Mouse (Mus musculus) heart, postnatal 25 days (tissue): Measurements from ENCODE around the gene Il21r. TPM values are rescaled to one million over a fixed set of nuclear protein-coding genes. Genes with fewer than 3 reads are reported as not detected.

Experiments
- DNase-seq: peaks from one replicate; pipeline ENCODE4 v3.0.0; 2022; ENCODE audit warnings: low spot score
- intact Hi-C: fragments of 180-260 bp; cut with DNase I; formaldehyde crosslinking; loops from one replicate; pipeline ENCODE4 v1.15.1; 2025
- total RNA-seq, 2 experiments: library from RNA; stranded (reverse); gene quantifications; 2 replicates each; pipeline ENCODE4 v1.2.3; 2021

The Il21r gene
- total RNA-seq, 2 experiments from 2014 or later, result 0.29 to 0.67 TPM

DNA sequence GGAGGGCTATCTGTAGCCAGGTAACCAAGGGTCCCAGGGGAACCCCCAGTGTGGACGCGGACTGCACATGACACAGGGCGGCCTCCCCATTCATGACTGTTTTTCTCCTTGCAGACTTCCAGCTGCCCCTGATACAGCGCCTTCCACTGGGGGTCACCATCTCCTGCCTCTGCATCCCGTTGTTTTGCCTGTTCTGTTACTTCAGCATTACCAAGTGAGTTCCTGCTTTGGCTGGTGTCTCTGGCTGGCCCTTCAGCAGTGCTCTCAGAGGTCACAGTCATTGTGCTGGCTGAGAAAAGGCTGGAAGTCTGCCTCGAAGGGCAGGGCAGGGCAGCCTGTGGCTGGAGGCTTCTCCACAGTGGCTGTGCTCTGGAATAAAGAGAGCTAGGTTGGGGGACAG, 30.5 kb upstream of the Il21r start:
- DNase-seq, result no peak
- intact Hi-C loops, result no loop called here

DNA sequence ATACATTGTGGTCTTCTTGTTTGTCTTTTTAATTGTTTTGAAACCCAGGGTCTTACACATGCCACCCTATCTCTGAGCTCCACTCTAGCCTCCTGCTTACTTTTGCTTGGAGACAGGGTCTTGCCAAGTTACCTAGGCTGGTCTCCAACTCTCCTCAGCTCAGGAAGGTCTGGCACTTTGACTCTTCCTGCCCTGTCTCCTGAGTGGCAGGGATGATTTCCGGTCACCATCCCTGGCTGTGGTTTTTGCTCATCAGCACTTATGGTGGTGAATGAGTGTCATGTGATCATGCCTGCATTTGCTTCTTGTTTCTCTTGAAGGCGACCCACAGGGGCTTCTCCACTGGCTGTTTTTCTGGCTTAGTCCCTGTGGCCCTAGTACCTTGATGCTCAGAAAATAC, 29.4 kb upstream of the Il21r start:
- intact Hi-C loops, result no loop called here
- no peak for DNase-seq

DNA sequence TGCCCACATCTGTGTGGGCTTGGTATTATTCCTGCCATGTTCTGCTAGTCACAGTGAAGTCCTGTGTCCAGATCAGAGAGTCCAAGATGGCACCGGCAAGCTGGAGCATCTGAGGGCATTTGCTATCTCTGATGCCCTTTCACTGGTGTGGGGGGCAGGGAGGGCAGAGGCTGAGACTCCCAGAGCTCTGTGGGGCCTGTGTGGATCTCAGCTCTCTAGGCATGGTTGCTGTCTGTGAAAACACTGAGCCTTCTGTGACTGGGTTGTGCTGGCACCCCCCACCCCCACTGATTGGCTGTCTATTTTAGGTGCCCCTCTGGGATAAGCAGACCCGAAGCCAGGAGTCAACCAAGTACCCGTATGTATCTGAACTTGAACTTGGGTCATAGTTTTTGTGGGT, 28.4 kb upstream of the Il21r start:
- intact Hi-C loops, result no loop called here
- no peak for DNase-seq

DNA sequence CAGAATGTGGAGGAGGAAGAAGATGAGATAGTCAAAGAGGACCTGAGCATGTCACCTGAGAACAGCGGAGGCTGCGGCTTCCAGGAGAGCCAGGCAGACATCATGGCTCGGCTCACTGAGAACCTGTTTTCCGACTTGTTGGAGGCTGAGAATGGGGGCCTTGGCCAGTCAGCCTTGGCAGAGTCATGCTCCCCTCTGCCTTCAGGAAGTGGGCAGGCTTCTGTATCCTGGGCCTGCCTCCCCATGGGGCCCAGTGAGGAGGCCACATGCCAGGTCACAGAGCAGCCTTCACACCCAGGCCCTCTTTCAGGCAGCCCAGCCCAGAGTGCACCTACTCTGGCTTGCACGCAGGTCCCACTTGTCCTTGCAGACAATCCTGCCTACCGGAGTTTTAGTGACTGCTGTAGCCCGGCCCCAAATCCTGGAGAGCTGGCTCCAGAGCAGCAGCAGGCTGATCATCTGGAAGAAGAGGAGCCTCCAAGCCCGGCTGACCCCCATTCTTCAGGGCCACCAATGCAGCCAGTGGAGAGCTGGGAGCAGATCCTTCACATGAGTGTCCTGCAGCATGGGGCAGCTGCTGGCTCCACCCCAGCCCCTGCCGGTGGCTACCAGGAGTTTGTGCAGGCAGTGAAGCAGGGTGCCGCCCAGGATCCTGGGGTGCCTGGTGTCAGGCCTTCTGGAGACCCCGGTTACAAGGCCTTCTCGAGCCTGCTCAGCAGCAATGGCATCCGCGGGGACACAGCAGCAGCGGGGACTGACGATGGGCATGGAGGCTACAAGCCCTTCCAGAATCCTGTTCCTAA, 27.3 kb upstream of the Il21r start:
- DNase-seq, result no peak
- intact Hi-C loops, result no loop called here

DNA sequence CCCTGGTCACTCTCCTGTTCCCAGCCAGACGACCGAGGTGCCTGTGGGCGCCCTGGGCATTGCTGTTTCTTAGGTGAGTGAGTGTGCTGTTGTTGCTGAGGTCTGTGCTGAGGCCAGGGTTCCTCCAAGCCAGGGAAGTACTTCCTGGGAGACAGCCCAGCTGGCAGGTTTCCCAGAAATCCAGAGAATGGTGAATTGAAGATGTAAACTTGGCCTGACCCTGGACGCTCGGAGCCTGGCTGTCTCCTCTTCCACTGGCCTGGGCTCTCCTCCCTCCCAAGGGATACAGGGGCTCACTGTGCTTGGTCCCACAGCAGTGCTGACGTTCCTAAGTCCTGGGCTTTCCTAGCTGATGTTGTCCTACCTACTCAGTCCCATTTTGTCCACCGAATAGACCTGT, 26.2 kb upstream of the Il21r start:
- no peak for DNase-seq
- intact Hi-C loops, result no loop called here

DNA sequence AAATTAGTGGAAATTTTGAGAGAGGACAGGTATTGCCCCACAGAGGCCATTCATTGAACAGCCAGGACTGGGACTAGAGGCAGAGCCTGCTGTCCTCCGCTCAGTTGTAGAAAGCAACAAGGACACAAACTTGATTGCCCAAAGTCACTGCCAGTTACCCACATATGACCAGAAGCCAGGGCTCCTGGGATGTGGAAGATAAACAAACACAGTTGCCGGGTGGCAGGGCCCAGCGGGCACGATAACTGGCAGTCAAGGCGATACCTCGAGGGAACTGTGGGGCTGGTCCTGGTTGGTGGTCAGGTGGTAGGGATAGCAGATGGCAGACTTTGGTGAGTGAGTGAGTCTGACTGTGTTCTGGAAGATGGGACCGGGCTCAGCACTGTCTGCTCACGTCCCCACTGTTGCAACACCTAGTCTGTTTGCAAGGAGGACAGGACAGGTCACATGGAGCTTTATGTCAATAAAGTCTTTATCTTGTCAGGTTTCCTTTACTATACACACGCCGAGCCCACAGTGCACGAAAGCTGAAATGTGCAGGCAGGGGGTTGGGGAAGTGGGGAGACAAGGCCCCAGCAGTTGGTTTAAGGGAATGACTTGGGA, 25.6 kb upstream of the Il21r start:
- intact Hi-C loops, result no loop called here
- no peak for DNase-seq

DNA sequence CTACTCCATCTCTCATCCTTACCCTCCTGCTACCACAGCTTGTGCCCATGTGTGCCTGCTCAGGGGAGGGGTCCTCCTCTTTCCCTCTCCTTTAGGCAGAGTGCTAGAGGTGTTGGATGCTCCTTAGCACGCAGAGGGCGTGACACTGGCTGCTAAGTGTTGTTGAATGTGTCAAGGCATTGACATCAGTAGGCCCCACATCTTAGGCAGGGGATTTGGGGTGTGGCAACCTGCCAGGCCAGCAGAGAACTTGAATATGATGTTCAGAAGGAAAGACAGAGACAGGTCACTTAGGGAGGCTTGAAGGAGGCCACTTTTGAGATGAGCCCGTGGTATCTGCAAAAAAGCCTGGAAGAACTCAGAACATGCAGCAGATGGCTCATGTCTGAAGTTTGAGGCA, 25.1 kb upstream of the Il21r start:
- intact Hi-C loops, result no loop called here
- DNase-seq, result no peak

DNA sequence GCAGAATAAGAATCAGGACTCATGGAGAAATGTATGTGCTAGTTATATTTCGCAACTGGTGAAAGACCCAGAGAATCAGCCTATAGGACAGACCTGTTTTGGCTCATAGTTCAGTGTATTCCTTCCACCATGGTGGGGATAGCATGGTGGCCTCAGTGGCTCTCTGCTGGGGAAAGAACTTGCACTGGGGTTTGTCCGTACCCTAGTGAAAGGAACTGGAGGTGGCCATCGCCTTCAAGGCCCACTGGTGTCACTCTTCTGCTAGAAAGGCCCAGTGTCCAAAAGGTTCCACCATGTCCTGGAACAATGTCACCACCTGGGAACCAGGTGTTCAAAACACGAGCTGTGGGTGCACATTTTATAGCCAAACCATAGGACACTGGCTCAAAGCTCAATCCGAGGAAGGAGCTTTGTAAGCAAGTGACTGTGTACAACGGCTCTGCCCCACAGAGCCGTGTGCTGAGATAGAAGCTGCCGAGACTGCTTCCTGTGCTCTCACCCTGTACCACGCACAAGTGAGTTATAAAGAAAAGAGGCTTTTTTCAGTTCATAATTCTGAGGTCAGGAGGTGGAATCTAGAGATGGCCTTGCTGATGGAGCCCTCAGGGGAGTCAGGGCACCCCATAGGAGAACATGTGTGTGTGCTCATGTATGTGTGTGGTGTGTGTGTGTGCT, 23.5 kb upstream of the Il21r start:
- intact Hi-C loops, result loop anchor here (2.0 to 5.0 kb wide), 4 partner anchors 17 to 161 kb away; partner anchors contain the start of gene Nsmce1

DNA sequence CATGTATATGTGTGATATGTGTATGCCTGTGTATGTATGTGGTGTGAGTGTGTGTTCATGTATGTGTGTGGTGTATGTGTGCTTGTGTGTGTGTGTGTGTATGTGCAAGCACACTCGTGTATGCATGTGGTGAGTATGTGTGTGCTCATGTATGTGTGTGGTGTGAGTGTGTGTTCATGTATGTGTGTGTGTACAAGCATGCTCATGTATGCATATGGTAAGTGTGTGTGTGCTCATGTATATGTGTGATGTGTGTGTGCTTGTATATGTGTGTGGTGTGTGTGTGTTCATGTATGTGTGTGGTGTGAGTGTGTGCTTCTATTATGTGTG, 23.0 kb upstream of the Il21r start:
- DNase-seq, result no peak
- intact Hi-C loops, result loop anchor here (2.0 to 5.0 kb wide), 4 partner anchors 17 to 161 kb away; partner anchors contain the start of gene Nsmce1

More for the DNA sequence above, 23.5 kb upstream of the Il21r start:
- no peak for DNase-seq

DNA sequence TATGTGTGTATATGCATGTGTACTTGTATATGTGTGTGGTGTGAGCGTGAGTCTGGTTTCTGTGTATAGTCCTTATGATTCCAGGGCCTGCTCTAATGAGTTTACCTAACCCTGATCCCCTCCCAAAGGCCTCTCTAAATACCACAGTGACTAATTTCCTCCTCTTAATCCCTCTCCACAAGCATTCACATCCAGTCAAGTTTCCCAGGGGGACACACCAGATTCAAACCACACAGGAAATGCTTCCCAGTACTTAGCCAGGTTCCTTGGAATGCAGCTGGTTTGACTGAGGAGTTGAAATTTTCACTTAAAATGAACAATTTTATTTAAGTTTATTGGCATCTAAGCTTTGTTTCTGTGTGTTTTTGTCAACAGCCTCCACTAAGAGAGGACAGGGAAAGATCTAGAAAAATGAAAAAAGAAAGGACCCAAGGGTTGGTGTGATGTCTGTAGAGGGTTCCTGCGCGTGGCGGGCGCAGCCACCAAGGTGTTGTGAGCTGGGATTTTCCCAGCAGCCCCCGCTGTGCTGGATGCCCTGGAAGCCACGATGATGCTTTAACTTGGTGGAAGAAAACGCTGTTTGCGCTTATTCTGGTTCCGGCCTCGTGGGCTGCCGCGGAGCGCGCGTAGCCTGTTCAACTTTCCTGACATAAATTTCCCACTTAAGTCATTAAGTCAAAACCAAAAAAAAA, 22.5 kb upstream of the Il21r start:
- no peak for DNase-seq

DNA sequence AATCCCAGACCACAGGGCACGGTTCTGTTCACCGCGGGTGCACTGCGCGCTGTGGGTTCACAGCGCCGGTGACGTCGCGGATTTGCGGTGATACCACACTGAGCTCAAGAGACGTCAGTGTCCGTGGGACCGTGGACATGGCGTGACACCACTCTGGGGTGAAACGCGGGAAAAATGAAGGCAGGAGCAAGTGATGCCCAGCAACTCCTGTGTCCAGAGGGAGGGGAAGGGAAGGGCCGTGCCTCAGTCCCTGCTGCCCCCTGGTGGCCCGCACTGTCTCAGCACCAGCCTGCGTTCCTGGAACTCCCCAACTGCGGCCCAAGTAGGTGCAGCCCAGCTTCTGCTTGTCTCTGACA, 21.9 kb upstream of the Il21r start:
- intact Hi-C loops, result loop anchor here (1.0 to 5.0 kb wide), 5 partner anchors 18 to 162 kb away; partner anchors contain the start of gene Nsmce1
- DNase-seq, result peak; percentile 75

More for the DNA sequence above, 22.5 kb upstream of the Il21r start:
- intact Hi-C loops, result loop anchor here (1.0 to 5.0 kb wide), 5 partner anchors 18 to 162 kb away; partner anchors contain the start of gene Nsmce1

DNA sequence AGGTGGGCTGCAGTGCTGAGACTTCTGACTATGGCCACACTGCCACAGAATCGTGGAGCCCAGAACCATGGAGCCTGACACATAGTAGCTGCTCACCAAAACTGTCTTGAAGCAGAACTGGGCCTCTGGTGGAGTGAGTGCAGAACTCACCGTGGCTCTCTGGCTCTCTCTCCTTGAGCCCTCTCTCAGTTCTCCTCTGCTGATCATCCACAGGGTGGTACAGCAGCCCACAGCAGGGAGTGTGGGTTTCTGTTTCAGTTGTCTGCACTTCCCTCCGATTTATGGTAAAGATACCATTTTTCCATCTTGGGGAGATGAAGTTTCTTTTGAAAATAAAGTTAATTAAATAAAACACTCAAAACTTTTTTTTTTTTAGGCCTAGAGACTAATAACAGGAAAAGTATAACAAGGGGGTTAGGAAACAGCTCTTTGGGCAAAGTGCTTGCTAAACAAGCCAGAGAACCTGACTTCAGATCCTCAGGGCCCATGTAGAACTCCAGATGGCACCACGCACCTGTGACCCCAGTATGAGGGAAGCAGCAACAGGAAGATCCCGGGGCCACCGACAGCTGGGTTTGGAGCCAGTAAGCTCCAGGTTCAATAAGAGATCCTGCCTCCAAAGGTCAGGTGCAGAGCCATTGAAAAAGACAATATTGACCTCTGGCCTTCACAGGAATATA, 19.8 kb upstream of the Il21r start:
- intact Hi-C loops, result loop anchor here (5.0 kb wide), 2 partner anchors 54 to 91 kb away; partner anchors contain the start of gene Nsmce1
- no peak for DNase-seq

DNA sequence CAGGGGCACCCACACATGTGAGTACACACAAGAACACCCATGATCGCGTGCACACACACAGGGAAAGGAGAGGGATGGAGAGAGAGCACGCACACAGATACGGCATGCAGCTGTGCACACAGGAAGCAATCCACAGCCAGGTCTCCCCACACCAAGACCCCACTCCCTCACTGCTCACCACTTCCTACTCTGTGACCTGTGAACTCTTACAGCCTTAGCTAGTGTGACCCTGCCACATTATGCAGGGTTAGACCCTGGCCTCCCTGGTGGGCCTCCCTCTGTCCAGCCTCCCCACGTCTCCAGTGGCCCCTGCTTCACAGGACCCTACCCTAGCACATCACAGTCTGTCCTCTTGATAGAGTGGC, 19.2 kb upstream of the Il21r start:
- intact Hi-C loops, result loop anchor here (5.0 kb wide), 2 partner anchors 53 to 92 kb away; partner anchors contain the start of gene Nsmce1
- no peak for DNase-seq

DNA sequence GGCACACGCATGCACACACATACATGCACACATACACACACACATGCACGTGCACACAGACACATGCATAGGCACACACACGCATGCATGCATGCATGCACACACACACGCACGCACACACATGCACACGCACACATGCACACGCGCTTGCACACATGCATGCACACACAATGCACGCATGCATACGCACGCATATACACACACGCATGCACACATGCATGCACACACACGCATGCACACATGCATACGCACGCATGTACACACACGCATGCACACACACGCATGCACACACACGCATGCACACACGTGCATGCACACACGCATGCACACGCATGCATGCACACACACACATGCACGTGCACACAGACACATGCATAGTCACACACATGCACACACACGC, 16.9 kb upstream of the Il21r start:
- intact Hi-C loops, result no loop called here
- DNase-seq, result no peak

DNA sequence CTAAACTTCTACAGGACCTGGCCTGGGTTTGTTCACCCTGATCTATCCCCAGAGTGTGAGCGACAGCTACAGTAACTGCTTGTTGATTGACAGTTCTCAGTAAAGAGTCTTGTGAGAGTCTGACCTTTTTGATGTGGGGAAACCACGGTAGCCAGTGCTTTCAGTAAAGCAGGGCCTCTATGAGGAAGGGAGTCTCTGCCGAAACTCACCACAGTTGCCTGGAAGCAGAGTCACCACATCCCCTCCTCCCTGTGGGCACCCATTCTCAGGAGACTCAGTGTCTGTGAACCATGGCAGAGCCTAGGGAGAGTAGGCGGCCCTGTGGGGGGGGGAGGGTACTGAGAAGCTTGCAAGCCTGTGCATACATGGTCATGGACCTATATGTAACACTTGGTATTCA, 14.5 kb upstream of the Il21r start:
- no peak for DNase-seq
- intact Hi-C loops, result no loop called here

DNA sequence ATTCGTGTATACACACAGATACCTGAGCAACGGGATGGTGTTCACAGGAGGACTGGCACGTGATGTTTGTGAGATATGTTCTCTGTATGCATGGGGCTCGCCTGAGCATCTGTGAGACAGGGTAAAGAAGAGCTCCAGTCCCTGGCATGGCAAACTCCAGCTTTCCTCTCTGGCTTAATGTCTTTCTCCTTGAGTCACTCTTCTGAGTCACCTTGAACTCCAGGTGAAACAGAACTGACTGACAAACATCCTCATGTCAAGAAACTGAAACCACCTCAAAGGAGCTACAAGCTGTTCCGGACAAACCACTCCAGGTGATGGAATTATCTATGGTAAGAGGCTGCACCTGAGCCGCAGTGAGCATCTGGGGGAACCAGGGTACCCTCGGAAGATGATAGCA, 13.3 kb upstream of the Il21r start:
- intact Hi-C loops, result no loop called here

DNA sequence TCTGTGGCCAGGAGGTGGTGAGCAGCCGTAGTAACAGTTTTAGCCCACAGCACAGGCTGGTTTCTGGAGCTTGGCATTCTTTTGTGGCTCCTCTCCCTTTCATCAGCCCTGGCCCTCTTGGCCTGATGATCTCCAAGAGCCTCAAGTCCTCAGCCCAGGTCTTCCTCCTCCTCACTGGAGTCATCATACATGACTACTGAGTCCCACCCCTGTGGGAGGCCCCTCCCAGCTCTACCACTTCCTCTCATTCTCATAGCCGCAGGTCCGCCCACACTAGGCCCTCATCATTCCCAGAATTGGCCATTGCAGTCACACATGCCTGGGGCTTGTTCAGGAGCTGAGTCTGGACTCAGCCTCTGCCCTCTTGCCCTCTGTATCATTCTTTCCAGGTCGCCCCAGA, 9.4 kb upstream of the Il21r start:
- no peak for DNase-seq
- intact Hi-C loops, result no loop called here

More for the DNA sequence above, 13.3 kb upstream of the Il21r start:
- DNase-seq, result no peak

DNA sequence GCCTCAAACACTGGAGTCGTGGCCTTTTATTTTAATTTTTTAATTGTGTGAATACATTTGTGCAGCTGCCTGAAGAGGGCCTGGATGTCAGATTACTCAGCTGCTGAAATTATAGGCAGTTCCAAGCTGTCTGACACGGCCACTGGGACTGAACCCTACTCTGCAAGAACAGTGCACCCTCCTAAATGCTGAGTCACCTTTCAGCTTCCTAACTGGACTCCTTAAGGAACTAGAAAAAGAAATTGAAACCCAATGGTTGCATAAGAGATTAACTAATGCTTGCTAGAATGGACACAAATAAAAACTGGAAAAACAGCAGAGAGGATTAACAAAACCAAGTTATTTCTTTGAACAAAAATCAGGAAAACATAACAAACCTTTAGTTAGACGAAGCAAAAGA, 6.8 kb upstream of the Il21r start:
- intact Hi-C loops, result no loop called here
- DNase-seq, result no peak

DNA sequence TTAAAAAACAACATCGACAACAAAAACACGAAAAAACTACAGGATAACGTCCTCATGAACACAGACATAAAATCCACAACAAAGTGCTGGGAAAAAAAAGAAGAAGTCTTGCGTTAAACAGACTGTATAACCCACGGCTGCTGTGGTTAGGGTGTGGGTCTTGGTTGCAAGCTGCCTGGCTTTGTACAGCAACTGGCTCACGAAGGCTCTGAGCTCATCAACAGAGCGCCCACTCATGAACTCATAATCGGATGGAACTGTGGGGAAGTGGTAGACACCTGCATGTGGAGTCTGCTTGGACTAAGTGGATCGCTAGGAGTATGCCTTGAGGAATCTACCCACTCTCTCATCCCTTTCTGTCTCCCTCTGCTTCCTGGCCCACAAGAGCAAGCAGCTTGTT, 6.1 kb upstream of the Il21r start:
- intact Hi-C loops, result no loop called here
- DNase-seq, result no peak
